Mouse (Mus musculus): Measurements from ENCODE around the gene Dlec1. TPM values are rescaled to one million over a fixed set of nuclear protein-coding genes. Genes with fewer than 3 reads are reported as not detected.

The Dlec1 gene
- polyA plus RNA-seq, 1 experiment from 2014 or later: 0.02 TPM

DNA sequence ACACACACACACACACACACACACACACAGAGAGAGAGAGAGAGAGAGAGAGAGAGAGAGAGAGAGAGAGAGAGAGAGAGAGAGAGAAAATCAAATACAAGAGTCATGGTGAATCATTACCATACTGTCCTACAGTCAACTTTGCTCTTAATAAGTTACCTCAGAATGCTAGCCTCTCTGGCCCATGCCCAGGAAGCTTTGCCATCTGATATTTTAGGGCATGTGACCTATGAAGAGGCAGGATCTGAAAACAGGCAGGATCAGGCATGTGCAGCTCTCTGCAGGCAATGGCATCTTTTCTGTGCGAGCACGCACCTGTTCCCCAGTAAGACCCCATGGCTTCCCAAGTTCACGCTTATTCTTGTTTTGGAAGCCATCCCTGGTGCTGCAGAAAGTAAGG is 58.4 kb downstream of the Dlec1 start:
- Histone ChIP-seq H3K4me2 (ENCODE audit: low read depth, low read length) (no peak overlapping the region), H3K9ac (ENCODE audit: low read depth, low read length) (no peak overlapping the region), H3K9me3 (replicated peaks; ENCODE audit: control insufficient read depth, low read length) (no peaks in the 10 kb centered on the region), H3K4me3 (ENCODE audit: low read depth, low read length) (no peak overlapping the region), H3K27ac (ENCODE audit: low read length) (peak overlapping the region; percentile 67), H3K36me3 (ENCODE audit: control insufficient read depth, insufficient read depth) (no peaks in the 10 kb centered on the region), H3K27me3 (ENCODE audit: control insufficient read depth, insufficient read depth, low read depth, low read length) (peaks cover 10% of the 10 kb centered on the region), H3K4me1 (ENCODE audit: control insufficient read depth, low read depth, low read length) (no peaks in the 10 kb centered on the region; the same call in 1 of the 2 replicates)
- WGBS (ENCODE audit: insufficient replicate concordance): 64% methylated on average over 3 of the region's 3 CpGs
- ATAC-seq (ENCODE audit: low read depth): peak; percentile 33; the same call in 1 of the 2 replicates

DNA sequence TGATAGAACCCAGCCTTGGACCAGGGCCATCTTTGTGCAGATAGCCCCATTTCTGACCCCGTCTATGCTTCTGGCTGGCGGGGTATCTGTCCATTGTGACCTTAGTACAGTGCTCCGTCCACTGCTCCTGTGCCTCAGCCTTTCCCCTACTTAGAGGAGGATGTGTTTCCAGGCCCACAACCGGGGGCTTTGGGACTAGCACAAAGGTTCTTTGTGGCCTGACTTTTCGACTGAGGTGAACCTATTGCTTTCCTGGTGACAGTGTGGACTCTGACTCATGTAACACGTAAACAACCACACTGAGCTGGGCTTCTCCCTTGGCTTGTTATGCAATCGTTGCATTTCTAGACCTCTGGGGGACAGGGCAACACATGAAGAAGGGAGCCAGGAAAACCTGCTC is 62.5 kb downstream of the Dlec1 start:
- Histone ChIP-seq H3K36me3 (ENCODE audit: control insufficient read depth, insufficient read depth) (no peaks in the 10 kb centered on the region), H3K9ac (ENCODE audit: low read depth, low read length) (no peak overlapping the region), H3K4me2 (ENCODE audit: low read depth, low read length) (no peak overlapping the region), H3K27ac (ENCODE audit: low read length) (peak overlapping the region; percentile 79), H3K27me3 (ENCODE audit: control insufficient read depth, insufficient read depth, low read depth, low read length) (no peaks in the 10 kb centered on the region), H3K9me3 (replicated peaks; ENCODE audit: control insufficient read depth, low read length) (no peaks in the 10 kb centered on the region), H3K4me3 (ENCODE audit: low read depth, low read length) (no peak overlapping the region), H3K4me1 (ENCODE audit: control insufficient read depth, low read depth, low read length) (no peaks in the 10 kb centered on the region; the same call in 1 of the 2 replicates)
- peak; percentile 85 for ATAC-seq (ENCODE audit: low read depth)
- WGBS (ENCODE audit: insufficient replicate concordance): 56% methylated on average over 7 of the region's 7 CpGs

DNA sequence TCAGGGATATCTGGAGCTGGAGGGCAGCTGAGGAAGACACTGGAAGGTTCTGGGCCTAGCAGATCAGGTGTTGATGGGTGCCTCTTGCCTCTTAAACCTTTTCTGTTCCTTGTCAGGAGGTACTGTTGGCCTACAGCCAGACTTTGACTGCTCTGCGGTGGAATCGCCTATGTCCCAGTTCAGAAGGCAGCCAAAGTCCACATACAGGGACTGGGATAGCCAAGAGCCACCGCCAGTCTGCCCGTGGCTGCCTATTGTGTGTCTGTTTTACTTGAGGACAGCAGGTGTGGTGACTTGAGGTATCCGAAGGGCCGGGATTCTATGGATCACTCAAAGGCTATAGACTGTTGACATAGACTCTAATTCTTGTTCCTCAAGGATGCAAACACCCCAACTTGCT is 63.3 kb downstream of the Dlec1 start:
- Histone ChIP-seq H3K4me2 (ENCODE audit: low read depth, low read length) (no peak overlapping the region), H3K9ac (ENCODE audit: low read depth, low read length) (no peak overlapping the region), H3K27ac (ENCODE audit: low read length) (peak overlapping the region; percentile 79), H3K36me3 (ENCODE audit: control insufficient read depth, insufficient read depth) (no peaks in the 10 kb centered on the region), H3K27me3 (ENCODE audit: control insufficient read depth, insufficient read depth, low read depth, low read length) (no peaks in the 10 kb centered on the region), H3K9me3 (replicated peaks; ENCODE audit: control insufficient read depth, low read length) (no peaks in the 10 kb centered on the region), H3K4me1 (ENCODE audit: control insufficient read depth, low read depth, low read length) (no peaks in the 10 kb centered on the region; the same call in 1 of the 2 replicates), H3K4me3 (ENCODE audit: low read depth, low read length) (no peak overlapping the region)
- WGBS (ENCODE audit: insufficient replicate concordance): 59% methylated on average over 6 of the region's 6 CpGs
- ATAC-seq (ENCODE audit: low read depth): peak; percentile 50

DNA sequence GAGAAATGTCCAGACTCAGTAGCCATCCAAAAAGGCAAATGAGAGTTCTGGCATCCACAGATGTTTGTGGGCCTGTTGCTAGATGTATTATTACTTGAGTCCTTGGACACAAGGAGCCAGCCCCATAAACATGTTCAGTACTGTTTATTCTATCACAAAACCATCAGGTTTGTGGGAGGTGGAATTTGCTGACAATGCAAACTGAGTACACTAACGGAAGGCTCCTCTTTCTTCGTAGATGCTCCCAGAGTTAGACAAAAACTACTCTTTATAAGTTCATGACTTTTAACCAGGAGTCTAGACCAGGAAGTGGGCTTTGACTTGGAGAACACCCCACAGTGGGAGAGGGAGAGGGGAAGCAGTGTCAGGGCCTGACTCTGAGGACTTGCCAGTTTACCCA is 65.3 kb downstream of the Dlec1 start:
- Histone ChIP-seq H3K4me3 (ENCODE audit: low read depth, low read length) (no peak overlapping the region), H3K36me3 (ENCODE audit: control insufficient read depth, insufficient read depth) (no peaks in the 10 kb centered on the region), H3K27ac (ENCODE audit: low read length) (no peak overlapping the region), H3K9ac (ENCODE audit: low read depth, low read length) (no peak overlapping the region), H3K9me3 (replicated peaks; ENCODE audit: control insufficient read depth, low read length) (no peaks in the 10 kb centered on the region), H3K27me3 (ENCODE audit: control insufficient read depth, insufficient read depth, low read depth, low read length) (no peaks in the 10 kb centered on the region), H3K4me1 (ENCODE audit: control insufficient read depth, low read depth, low read length) (no peaks in the 10 kb centered on the region; the same call in 1 of the 2 replicates), H3K4me2 (ENCODE audit: low read depth, low read length) (no peak overlapping the region)
- no peak for ATAC-seq (ENCODE audit: low read depth)
- 79% methylated on average over 2 of the region's 2 CpGs for WGBS (ENCODE audit: insufficient replicate concordance)

DNA sequence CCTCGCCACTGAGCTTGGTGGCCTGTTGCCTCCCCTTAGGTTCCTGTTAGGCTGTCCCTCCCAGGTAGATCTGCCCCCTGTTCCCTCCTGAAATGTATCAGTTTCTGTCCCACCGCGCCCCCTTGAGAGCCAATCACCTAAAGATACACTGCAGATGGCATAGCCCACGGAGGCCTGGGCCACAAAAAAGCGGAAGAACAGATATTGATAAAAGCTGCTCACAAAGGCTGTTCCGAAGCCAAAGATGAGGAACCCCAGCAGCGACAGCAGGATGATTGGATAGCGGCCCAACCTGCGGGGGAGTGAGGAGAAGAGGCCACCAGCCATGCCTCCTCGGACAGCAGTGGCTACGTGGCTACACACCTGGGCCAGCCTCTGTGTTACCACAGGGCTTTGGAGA is 77.0 kb downstream of the Dlec1 start:
- H3K27me3 ChIP-seq (ENCODE audit: control insufficient read depth, insufficient read depth, low read depth, low read length): no peaks in the 10 kb centered on the region
- no peaks in the 10 kb centered on the region for H3K36me3 ChIP-seq (ENCODE audit: control insufficient read depth, insufficient read depth)
- H3K4me3 ChIP-seq (ENCODE audit: low read depth, low read length): no peak overlapping the region
- no peak overlapping the region for H3K27ac ChIP-seq (ENCODE audit: low read length)
- no peak overlapping the region for H3K9ac ChIP-seq (ENCODE audit: low read depth, low read length)
- WGBS (ENCODE audit: insufficient replicate concordance): 71% methylated on average over 11 of the region's 11 CpGs
- no peaks in the 10 kb centered on the region for H3K9me3 ChIP-seq (replicated peaks; ENCODE audit: control insufficient read depth, low read length)
- ATAC-seq (ENCODE audit: low read depth): no peak
- no peak overlapping the region for H3K4me2 ChIP-seq (ENCODE audit: low read depth, low read length)
- H3K4me1 ChIP-seq (ENCODE audit: control insufficient read depth, low read depth, low read length): no peaks in the 10 kb centered on the region

DNA sequence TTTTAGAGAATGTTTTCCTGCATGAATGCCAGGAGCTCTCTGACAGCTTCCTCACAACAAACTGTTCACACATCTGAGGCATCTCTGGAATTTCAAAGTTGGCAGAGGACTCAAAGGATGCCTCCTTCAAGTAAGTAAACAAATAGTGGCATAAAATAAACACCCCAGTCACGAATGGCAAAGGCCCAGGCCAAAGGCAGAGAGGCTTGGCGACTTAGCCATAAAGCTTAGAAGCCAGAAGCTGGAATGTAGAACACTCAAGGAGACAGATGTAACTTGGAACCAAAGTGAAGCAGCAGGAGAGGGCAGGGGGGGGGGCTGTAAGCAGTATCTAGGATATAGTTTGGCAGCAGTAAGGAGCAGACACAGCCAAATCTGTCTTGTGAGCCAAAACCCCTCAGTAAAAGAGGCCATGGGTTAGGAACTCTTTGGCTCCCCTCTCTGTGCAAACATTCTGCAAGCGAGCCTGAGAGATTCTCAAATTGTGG is 79.0 kb downstream of the Dlec1 start:
- no peak overlapping the region for H3K4me3 ChIP-seq (ENCODE audit: low read depth, low read length)
- H3K36me3 ChIP-seq (ENCODE audit: control insufficient read depth, insufficient read depth): no peaks in the 10 kb centered on the region
- no peaks in the 10 kb centered on the region for H3K9me3 ChIP-seq (replicated peaks; ENCODE audit: control insufficient read depth, low read length)
- no peak overlapping the region for H3K4me2 ChIP-seq (ENCODE audit: low read depth, low read length)
- H3K27me3 ChIP-seq (ENCODE audit: control insufficient read depth, insufficient read depth, low read depth, low read length): no peaks in the 10 kb centered on the region
- H3K4me1 ChIP-seq (ENCODE audit: control insufficient read depth, low read depth, low read length): no peaks in the 10 kb centered on the region
- no peak for ATAC-seq (ENCODE audit: low read depth)
- no peak overlapping the region for H3K27ac ChIP-seq (ENCODE audit: low read length)
- no peak overlapping the region for H3K9ac ChIP-seq (ENCODE audit: low read depth, low read length)
- WGBS (ENCODE audit: insufficient replicate concordance): 30% methylated on average over 3 of the region's 3 CpGs

DNA sequence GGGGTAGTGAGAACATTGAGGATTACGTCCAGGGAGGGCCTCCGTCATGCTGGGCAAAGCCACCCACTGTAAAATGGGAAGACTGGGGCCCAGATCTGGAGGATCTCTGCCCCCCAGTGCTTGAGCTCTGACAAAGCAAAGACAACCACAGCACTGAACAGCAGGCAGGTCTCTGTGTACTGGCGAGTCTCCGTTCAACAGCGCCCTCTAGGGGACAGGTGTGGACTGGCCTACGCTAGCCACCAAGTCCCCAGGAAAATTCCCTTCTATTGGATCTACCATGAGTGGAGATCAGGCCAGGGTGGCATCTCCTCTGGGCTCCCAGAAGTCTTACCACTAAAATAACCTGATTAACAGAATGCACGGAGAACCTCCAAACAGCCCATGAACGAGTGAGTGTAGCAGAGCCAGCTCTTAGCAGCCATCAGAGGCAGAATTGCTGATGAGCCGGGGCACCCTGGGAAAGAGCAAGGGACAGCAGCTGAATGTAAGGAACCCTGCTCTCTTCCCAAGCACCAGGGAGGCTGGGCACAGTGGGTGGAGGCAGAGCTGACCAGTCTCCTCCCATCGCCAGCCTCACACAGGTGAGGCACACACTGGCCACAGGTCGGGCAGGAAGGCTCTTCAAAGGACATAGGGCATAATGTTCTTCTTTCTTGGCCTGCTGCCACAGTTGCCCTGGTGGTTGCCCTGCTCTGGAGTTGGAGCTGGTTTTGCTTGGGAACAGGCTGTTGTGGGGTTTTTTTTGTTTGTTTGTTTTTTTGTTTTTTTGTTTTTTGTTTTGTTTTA is 90.1 kb downstream of the Dlec1 start:
- WGBS (ENCODE audit: insufficient replicate concordance): 37% methylated on average over 11 of the region's 11 CpGs
- peak; percentile 71 for ATAC-seq (ENCODE audit: low read depth)
- Histone ChIP-seq H3K4me2 (ENCODE audit: low read depth, low read length) (no peak overlapping the region), H3K36me3 (ENCODE audit: control insufficient read depth, insufficient read depth) (no peaks in the 10 kb centered on the region), H3K27ac (ENCODE audit: low read length) (no peak overlapping the region), H3K4me1 (ENCODE audit: control insufficient read depth, low read depth, low read length) (no peaks in the 10 kb centered on the region), H3K27me3 (ENCODE audit: control insufficient read depth, insufficient read depth, low read depth, low read length) (no peaks in the 10 kb centered on the region), H3K4me3 (ENCODE audit: low read depth, low read length) (no peak overlapping the region), H3K9ac (ENCODE audit: low read depth, low read length) (no peak overlapping the region), H3K9me3 (replicated peaks; ENCODE audit: control insufficient read depth, low read length) (no peaks in the 10 kb centered on the region)

Other genes with a start within 250 kb of the Dlec1 start
- 3.2 and 3.7 TPM in 2 replicates for gene Ctdspl, start 176.0 kb upstream of the Dlec1 start, polyA plus RNA-seq (2015; fragmentation: Nextera tagmentation; extraction: Ambion mirVana)
- 10.2 and 11.3 TPM in 2 replicates for gene Vill, start 49.7 kb upstream of the Dlec1 start, polyA plus RNA-seq (2015; fragmentation: Nextera tagmentation; extraction: Ambion mirVana)
- gene Plcd1, start 9.0 kb upstream of the Dlec1 start, polyA plus RNA-seq (2015; fragmentation: Nextera tagmentation; extraction: Ambion mirVana): 1.5 and 1.6 TPM in 2 replicates
- 24.8 and 27.6 TPM in 2 replicates for gene Acaa1b, start 54.6 kb downstream of the Dlec1 start, polyA plus RNA-seq (2015; fragmentation: Nextera tagmentation; extraction: Ambion mirVana)
- 0.04 TPM in 1 of 2 replicates, not detected in the other for gene Gm47289, start 56.7 kb downstream of the Dlec1 start, polyA plus RNA-seq (2015; fragmentation: Nextera tagmentation; extraction: Ambion mirVana)
- gene Slc22a13, start 106.6 kb downstream of the Dlec1 start, polyA plus RNA-seq (2015; fragmentation: Nextera tagmentation; extraction: Ambion mirVana): 0.08 TPM in 1 of 2 replicates, not detected in the other
- 4.0 and 4.1 TPM in 2 replicates for gene Oxsr1, start 219.9 kb downstream of the Dlec1 start, polyA plus RNA-seq (2015; fragmentation: Nextera tagmentation; extraction: Ambion mirVana)
- 45.0 and 47.9 TPM in 2 replicates for gene Acaa1a, start 237.2 kb downstream of the Dlec1 start, polyA plus RNA-seq (2015; fragmentation: Nextera tagmentation; extraction: Ambion mirVana)
- gene Myd88, start 238.9 kb downstream of the Dlec1 start, polyA plus RNA-seq (2015; fragmentation: Nextera tagmentation; extraction: Ambion mirVana): 14.6 and 14.7 TPM in 2 replicates